Mouse (Mus musculus) heart, embryonic 16.5 days (tissue): Measurements from ENCODE around the gene Mttp. TPM values are rescaled to one million over a fixed set of nuclear protein-coding genes. Genes with fewer than 3 reads are reported as not detected.

Experiments used
- ATAC-seq: fragments of 200-750 bp; cut with Nextera tagmentation; replicated peaks from 2 replicates; pipeline ENCODE4 v1.8.0; 2017; ENCODE audit warnings: moderate number of reproducible peaks; ENCODE audit not compliant: insufficient read depth, low FRiP score; ENCODE audit errors: extremely low read depth
- H3K27ac ChIP-seq: fragments of 300-500 bp; sonication (generic); 2 replicates; pipeline ENCODE4 v1.5.1; 2014; ENCODE audit warnings: mild to moderate bottlenecking, low read length, control low read depth, moderate library complexity
- H3K27me3 ChIP-seq: fragments of 300-500 bp; sonication (generic); 2 replicates; pipeline ENCODE4 v1.6.1; 2014; ENCODE audit warnings: low read length, mixed read lengths; ENCODE audit not compliant: control insufficient read depth, insufficient read depth
- H3K36me3 ChIP-seq: fragments of 300-500 bp; sonication (generic); 2 replicates; pipeline ENCODE4 v1.6.1; 2014; ENCODE audit not compliant: control insufficient read depth, insufficient read depth
- H3K4me1 ChIP-seq: fragments of 300-500 bp; sonication (generic); 2 replicates; pipeline ENCODE4 v1.6.1; 2014; ENCODE audit warnings: low read length, mixed read lengths; ENCODE audit not compliant: control insufficient read depth, insufficient read depth
- H3K4me2 ChIP-seq: fragments of 300-500 bp; sonication (generic); 2 replicates; pipeline ENCODE4 v1.6.1; 2014; ENCODE audit warnings: low read depth, mild to moderate bottlenecking, control low read depth, low read length
- H3K4me3 ChIP-seq: fragments of 300-500 bp; sonication (generic); 2 replicates; pipeline ENCODE4 v1.5.1; 2014; ENCODE audit warnings: mild to moderate bottlenecking, control low read depth, low read length
- H3K9ac ChIP-seq: fragments of 300-500 bp; sonication (generic); 2 replicates; pipeline ENCODE4 v1.6.1; 2014; ENCODE audit warnings: low read length, control low read depth
- H3K9me3 ChIP-seq: fragments of 300-500 bp; sonication (generic); replicated peaks from 2 replicates; pipeline ENCODE4 v1.6.1; 2016; ENCODE audit warnings: low read length; ENCODE audit not compliant: control insufficient read depth
- WGBS: fragments of 180-500 bp; shearing (Covaris S2); extraction: QIAGEN DNeasy Blood & Tissue Kit; methylation state at CpG from one replicate; pipeline ENCODE4 v1.1.7; 2014; 5-methylcytosine and 5-hydroxymethylcytosine counted together
- polyA plus RNA-seq: library from polyadenylated mRNA; unstranded; fragments of >200 nt; fragmentation: Nextera tagmentation; extraction: Ambion mirVana; gene quantifications from 2 replicates; pipeline ENCODE4 v1.2.1, GENCODE M21; 2015

Mttp gene
- polyA plus RNA-seq, 1 experiment from 2014 or later = 7.9 TPM

- H3K9ac ChIP-seq = no peak overlapping the region
- H3K36me3 ChIP-seq = no peaks in the 10 kb centered on the region
- no peak overlapping the region for H3K27ac ChIP-seq
- ATAC-seq = no peak
- peaks cover 28% of the 10 kb centered on the region for H3K4me1 ChIP-seq
- no peaks in the 10 kb centered on the region for H3K9me3 ChIP-seq
- H3K27me3 ChIP-seq = no peaks in the 10 kb centered on the region
- 67% methylated on average over 4 of the region's 4 CpGs for WGBS
- H3K4me2 ChIP-seq = no peak overlapping the region
- no peak overlapping the region for H3K4me3 ChIP-seq
Observed at GRCm38 (mm10) chr3:138058226-138058625, 86.5 kb downstream of the Mttp start.

- H3K36me3 ChIP-seq = no peaks in the 10 kb centered on the region
- whole genome bisulfite sequencing = 50% methylated on average over 7 of the region's 7 CpGs
- H3K27me3 ChIP-seq = no peaks in the 10 kb centered on the region
- no peak overlapping the region for H3K4me2 ChIP-seq
- no peaks in the 10 kb centered on the region for H3K9me3 ChIP-seq
- no peak overlapping the region for H3K4me3 ChIP-seq
- ATAC-seq = no peak
- peaks cover 28% of the 10 kb centered on the region for H3K4me1 ChIP-seq
- H3K9ac ChIP-seq = 0 out of 2 replicates have a peak overlapping the region, but pooled peaks have one; percentile 9
- H3K27ac ChIP-seq = peak overlapping the region; percentile 58
Observed at GRCm38 (mm10) chr3:138056976-138057375, 87.8 kb downstream of the Mttp start.

- peaks cover 19% of the 10 kb centered on the region for H3K4me1 ChIP-seq
- 10% methylated on average over 4 of the region's 4 CpGs for WGBS
- H3K4me3 ChIP-seq = peak overlapping the region; percentile 29
- no peaks in the 10 kb centered on the region for H3K27me3 ChIP-seq
- H3K9ac ChIP-seq = peak overlapping the region; percentile 69
- H3K27ac ChIP-seq = peak overlapping the region; percentile 99
- peak; percentile 96 for ATAC-seq
- no peaks in the 10 kb centered on the region for H3K9me3 ChIP-seq
- peak overlapping the region; percentile 50 for H3K4me2 ChIP-seq
- no peaks in the 10 kb centered on the region for H3K36me3 ChIP-seq
Observed at GRCm38 (mm10) chr3:138053969-138054368, 90.8 kb downstream of the Mttp start.

GRCm38 (mm10) chr3:138051431-138051830, 93.3 kb downstream of the Mttp start:
- no peak for ATAC-seq
- 67% methylated on average over 3 of the region's 3 CpGs for WGBS
- H3K27ac ChIP-seq = no peak overlapping the region
- no peak overlapping the region for H3K4me3 ChIP-seq
- no peaks in the 10 kb centered on the region for H3K36me3 ChIP-seq
- H3K9me3 ChIP-seq = no peaks in the 10 kb centered on the region
- no peak overlapping the region for H3K9ac ChIP-seq
- peaks cover 12% of the 10 kb centered on the region for H3K4me1 ChIP-seq
- H3K27me3 ChIP-seq = no peaks in the 10 kb centered on the region
- no peak overlapping the region for H3K4me2 ChIP-seq

GRCm38 (mm10) chr3:138050772-138051171, 94.0 kb downstream of the Mttp start:
- Histone ChIP-seq H3K9me3 (no peaks in the 10 kb centered on the region), H3K27ac (no peak overlapping the region), H3K4me3 (no peak overlapping the region), H3K36me3 (no peaks in the 10 kb centered on the region), H3K27me3 (no peaks in the 10 kb centered on the region), H3K9ac (no peak overlapping the region), H3K4me1 (peaks cover 12% of the 10 kb centered on the region), H3K4me2 (no peak overlapping the region)
- ATAC-seq = no peak
- 68% methylated on average over 11 of the region's 11 CpGs for WGBS

GRCm38 (mm10) chr3:138049555-138049954, 95.2 kb downstream of the Mttp start:
- no peak overlapping the region for H3K9ac ChIP-seq
- WGBS = 89% methylated on average over 6 of the region's 6 CpGs
- H3K27ac ChIP-seq = no peak overlapping the region
- no peaks in the 10 kb centered on the region for H3K27me3 ChIP-seq
- peaks cover 12% of the 10 kb centered on the region for H3K4me1 ChIP-seq
- H3K36me3 ChIP-seq = no peaks in the 10 kb centered on the region
- H3K9me3 ChIP-seq = no peaks in the 10 kb centered on the region
- H3K4me2 ChIP-seq = no peak overlapping the region
- H3K4me3 ChIP-seq = no peak overlapping the region
- no peak for ATAC-seq

GRCm38 (mm10) chr3:138043316-138043715, 101.5 kb downstream of the Mttp start:
- H3K4me2 ChIP-seq = no peak overlapping the region
- WGBS = 65% methylated on average over 7 of the region's 7 CpGs
- ATAC-seq = no peak
- H3K4me1 ChIP-seq = peaks cover 12% of the 10 kb centered on the region
- no peaks in the 10 kb centered on the region for H3K27me3 ChIP-seq
- no peaks in the 10 kb centered on the region for H3K9me3 ChIP-seq
- no peaks in the 10 kb centered on the region for H3K36me3 ChIP-seq
- no peak overlapping the region for H3K27ac ChIP-seq
- no peak overlapping the region for H3K9ac ChIP-seq
- no peak overlapping the region for H3K4me3 ChIP-seq

DNA sequence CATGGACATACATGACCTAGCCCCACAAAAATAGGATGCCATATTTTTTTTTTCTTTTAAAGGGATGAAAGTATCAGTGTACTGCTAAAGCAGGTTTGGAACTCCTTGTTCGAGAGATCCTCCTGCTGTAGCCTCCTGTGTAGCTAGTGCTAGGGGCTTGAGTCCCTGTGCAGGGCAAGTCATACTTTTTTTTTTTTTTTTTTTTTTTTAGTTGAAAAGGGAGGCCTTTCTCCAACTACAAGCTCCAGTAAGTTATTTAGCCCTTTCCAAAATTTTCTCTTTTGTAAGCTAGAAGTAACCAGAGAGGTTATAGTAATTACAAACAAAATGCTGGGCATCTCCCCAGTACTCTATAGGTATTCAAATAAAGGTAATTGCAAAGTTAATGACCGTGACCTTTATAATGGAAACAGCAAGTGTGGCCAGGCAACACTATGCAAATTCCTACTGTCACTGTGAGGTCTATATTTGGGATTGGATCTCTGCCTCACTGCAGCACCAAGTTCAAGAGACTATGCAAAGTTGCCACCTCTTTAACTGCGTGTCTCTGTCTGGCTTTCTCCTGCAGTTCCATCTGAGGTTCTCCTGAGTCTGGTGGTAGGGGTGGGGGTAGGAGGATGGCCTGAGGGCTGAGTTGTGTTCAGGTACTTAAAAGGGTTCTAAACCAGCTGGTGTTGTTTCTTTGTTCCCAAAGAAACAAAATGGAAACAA, 103.0 kb downstream of the Mttp start:
- WGBS = 63% methylated on average over 3 of the region's 3 CpGs

GRCm38 (mm10) chr3:138040938-138041337, 103.8 kb downstream of the Mttp start:
- no peaks in the 10 kb centered on the region for H3K27me3 ChIP-seq
- WGBS = 74% methylated on average over 2 of the region's 2 CpGs
- H3K27ac ChIP-seq = no peak overlapping the region
- H3K36me3 ChIP-seq = no peaks in the 10 kb centered on the region
- H3K4me3 ChIP-seq = no peak overlapping the region
- H3K4me2 ChIP-seq = no peak overlapping the region
- peaks cover 9% of the 10 kb centered on the region for H3K4me1 ChIP-seq
- no peaks in the 10 kb centered on the region for H3K9me3 ChIP-seq
- no peak overlapping the region for H3K9ac ChIP-seq
- no peak for ATAC-seq

More for the DNA sequence above, 103.0 kb downstream of the Mttp start:
- Histone ChIP-seq H3K4me2 (peak overlapping the region; percentile 28; the same call in 1 of the 2 replicates), H3K4me1 (peaks cover 9% of the 10 kb centered on the region), H3K36me3 (no peaks in the 10 kb centered on the region), H3K27ac (peak overlapping the region; percentile 80), H3K4me3 (no peak overlapping the region), H3K9me3 (no peaks in the 10 kb centered on the region), H3K9ac (peak overlapping the region; percentile 41), H3K27me3 (no peaks in the 10 kb centered on the region)
- peak; percentile 41 for ATAC-seq
